Mouse (Mus musculus) right cerebral cortex, adult 2 months (tissue): ENCODE measurements around the gene Rhebl1.

Experiments
- DNase-seq, 2 experiments: peaks; one replicate each; pipeline ENCODE4 v3.0.0; 2021 to 2022; ENCODE audit warnings: low spot score in 2 of 2

The Rhebl1 gene

GRCm38 (mm10) chr15:98851229-98851818 lies 43.0 kb downstream of the Rhebl1 start:
- DNase-seq, result no peak

GRCm38 (mm10) chr15:98850668-98851067 lies 43.7 kb downstream of the Rhebl1 start:
- no peak for DNase-seq

GRCm38 (mm10) chr15:98849956-98850600 lies 44.3 kb downstream of the Rhebl1 start:
- no peak for DNase-seq

DNA sequence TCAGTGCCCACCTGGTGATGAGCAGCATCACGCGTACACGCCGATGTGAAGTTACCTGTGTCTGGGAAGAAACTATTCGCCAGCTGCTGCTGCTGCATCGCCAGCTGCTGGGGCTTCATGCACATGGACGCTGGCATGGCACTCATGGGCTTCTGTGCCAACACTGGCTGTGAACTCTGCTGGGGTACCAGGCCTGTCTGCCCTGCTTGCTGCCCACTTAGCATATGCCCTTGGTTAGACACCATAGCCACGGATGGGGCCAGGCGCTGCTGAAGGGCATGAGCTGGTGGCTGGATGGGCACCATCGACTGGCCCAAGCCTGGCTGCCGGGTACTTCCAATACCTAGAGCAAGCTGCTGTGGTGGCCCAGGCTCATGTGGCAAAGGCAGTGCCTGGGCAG lies 45.2 kb downstream of the Rhebl1 start:
- no peak for DNase-seq

GRCm38 (mm10) chr15:98846140-98846539 lies 48.2 kb downstream of the Rhebl1 start:
- DNase-seq, result no peak

DNA sequence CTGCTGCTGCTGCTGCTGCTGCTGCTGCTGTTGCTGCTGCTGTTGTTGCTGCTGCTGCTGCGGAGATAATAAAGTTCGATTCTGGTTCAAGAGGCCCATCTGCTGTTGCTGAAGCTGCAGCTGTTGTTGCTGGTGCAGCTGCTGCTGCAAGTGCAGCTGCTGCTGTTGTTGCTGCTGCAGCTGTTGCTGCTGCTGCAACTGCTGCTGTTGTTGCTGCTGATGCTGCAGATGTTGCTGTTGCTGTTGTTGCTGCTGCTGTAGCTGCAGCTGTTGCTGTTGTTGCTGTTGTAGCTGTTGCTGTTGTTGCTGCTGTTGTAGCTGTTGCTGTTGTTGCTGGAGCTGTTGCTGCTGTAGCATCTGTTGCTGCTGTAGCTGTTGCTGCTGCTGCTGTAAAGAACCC lies 49.2 kb downstream of the Rhebl1 start:
- no peak for DNase-seq

DNA sequence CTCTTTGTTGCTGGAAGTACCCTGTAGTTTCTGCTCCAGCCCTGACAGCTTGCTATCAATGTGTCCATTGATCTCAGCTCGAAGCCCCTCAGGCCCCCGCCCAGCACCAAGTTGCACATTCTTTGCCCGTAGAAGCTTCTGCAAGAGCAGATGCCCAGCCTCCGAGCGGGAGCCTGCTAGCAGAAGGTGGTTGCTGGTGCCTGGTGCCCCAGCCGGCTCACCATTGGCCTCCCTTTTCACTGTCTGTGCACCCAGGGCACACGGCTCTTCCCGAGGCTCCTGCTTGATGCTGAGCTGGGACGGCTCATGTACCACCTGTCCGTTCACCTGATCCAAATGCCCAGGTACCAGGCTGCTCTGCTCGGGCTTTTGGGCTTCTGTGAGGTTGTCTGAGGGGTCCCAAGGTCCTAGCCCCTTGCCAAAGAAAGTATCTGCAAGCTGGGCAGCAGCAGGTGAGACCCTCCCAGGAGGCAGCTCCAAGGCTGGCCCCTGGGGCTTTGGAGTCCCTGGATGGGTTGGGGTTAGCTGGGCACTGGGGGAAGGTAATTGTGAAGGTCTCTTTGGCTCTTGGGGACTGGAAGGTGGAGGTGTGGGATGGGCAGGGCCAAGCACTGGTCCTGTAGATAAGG lies 50.6 kb downstream of the Rhebl1 start:
- no peak for DNase-seq

DNA sequence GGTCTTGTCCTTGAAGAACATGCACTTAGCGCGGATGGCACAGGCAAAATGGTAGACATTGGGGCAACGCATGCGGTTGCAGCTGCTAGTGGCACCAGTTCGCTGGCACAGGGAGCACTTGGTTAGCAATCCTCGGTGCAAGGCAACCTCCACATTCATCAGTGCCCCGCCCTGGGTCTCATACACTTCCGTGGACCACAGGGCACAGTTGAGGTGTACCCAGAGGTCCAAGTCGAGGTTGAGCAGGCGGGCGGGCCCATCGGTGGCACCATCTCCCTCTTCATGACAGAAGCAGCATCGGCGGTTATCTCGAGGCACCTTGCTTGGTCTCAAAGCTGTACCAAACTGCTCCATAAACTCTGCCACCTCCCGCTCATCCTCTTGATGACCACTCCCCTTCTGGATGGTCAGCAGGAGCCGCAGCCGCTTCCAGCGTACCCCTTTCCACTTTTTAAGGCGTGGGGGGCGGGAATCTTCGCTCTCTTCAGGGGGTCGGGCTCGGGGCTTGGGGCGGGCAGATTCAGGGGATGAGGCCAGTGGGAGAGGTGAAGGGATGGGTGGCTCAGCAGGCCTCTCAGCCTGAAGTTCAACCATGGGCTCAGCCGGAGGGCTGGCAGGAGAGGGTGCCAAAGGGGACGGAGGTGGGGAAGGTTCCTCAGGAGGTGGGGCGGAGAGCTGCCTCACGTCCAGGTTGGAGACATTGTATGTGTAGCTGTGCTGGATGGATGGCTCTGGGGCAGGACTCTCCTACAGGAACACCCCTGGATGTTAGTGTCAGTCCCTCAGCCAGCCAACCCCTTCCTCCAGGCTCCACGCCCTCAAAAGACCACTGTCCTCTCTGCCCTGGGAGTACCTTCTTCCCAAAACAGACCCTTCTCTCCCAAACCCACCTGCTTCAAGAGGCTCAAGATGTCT lies 54.4 kb downstream of the Rhebl1 start:
- no peak for DNase-seq

GRCm38 (mm10) chr15:98839161-98839560 lies 55.2 kb downstream of the Rhebl1 start:
- no peak for DNase-seq

GRCm38 (mm10) chr15:98837743-98838103 lies 56.6 kb downstream of the Rhebl1 start:
- no peak for DNase-seq

GRCm38 (mm10) chr15:98837006-98837742 lies 57.2 kb downstream of the Rhebl1 start:
- no peak for DNase-seq

DNA sequence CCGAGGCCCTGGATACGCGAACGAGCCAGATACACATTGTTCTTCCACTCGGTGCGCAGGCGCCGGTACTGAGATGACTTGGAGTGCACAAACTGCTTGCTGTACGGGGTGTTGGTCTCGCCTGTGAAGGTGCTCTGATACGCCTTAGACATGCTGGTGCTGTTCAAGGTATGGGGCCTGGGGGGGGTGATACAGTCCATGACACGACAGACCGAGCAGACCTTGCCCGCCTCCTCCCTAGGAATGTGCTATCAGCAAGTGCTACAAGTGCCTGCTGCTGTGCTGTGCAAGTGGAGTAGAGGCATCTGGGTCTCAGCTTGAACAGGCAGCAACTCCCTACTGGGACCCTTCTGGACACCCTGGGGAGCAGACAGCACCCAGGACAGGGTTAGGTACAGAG lies 59.0 kb downstream of the Rhebl1 start:
- DNase-seq, result no peak

- no peak for DNase-seq
Measured at GRCm38 (mm10) chr15:98834059-98834458, 60.3 kb downstream of the Rhebl1 start.

DNA sequence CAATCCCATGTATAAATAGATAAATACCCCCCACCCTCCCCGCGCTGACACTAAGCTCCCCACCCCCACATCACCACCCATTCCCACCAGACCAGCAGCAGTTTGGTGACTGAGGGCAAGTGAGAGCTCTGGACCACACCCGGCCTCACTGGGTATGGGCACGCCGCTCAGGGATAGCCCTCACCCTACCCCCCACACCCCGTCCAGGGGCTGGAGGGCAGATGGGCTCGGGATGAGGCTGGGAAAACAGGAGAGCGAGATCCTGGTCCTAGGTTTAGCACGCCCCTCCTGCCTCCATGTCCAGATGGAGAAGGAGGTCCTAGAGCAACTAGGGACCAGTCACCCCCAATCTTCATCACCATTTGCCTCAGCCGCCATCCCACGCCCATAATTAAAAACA lies 61.1 kb downstream of the Rhebl1 start:
- no peak for DNase-seq

DNA sequence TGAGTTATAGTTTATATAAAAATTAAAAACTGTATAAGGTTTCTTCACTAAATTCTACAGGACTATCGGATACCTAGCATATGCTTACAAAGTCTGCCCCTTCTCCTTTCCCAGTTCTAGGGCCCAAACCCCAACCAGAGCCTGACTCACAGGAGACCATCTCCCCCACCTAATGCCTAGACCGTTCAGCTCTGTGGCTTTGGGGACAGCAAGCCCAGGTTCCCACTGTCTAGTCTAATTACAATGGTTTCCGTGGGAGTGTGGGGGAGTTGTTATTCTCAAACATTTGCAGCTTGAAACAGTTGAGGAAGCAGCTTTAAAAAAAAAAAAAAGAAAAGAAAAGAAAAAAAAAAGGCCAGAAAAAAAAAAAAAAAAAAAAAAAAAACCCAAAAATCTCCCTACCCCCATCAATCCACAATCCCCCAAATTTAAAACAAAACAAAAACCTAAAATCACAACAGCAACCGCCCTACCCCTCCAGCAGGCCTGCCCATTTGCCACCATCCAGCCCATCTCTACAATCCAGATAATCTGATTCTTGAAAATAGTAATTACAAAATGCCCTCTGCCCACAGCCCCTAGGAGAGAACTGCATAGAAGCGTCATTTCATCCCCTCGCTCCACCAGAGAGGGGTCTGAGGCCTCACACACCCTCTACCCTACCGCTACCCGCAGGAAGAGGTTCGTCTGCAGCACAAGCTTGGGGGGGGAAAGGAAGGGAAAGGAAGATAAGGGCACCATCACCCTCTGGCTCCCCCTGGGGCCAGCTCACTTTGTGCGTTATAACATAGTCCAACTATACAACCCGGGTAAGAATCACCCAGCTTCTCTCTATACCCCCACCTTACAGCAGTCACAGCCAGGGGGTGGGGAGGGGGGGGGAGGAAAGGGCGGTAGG lies 61.9 kb downstream of the Rhebl1 start:
- no peak for DNase-seq

DNA sequence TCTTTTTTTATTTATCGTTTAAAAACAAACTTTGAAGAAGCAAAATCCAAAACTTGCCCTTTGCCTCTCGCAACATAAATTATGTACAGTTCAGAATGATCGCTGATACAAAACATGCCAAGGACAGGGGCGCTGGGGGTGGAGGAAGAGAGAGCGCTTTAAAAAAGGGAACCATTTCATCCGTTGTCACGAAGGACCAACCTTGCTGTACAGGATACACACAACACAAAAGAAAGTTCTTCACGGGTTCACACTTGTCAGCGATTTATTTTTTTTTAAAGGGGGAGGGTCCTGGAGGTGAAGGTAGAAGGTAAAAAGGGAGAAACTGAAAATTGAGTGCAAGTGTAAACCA lies 62.7 kb downstream of the Rhebl1 start:
- DNase-seq, result no peak

GRCm38 (mm10) chr15:98830736-98831683 lies 63.3 kb downstream of the Rhebl1 start, which contains the start of gene Prkag1:
Gene Prkag1 (minus strand): TSS chr15:98831521.
- DNase-seq, result peak; percentile 93 to 95
